Mouse (Mus musculus) myocyte (in vitro differentiated cells): ENCODE measurements around the gene Mgll.

ENCODE experiments used
- CEBPB ChIP-seq: IDR thresholded peaks from 2 replicates; pipeline ENCODE4 v1.6.1; 2011; ENCODE audit warnings: mild to moderate bottlenecking, moderate library complexity; ENCODE audit not compliant: poor library complexity, insufficient read depth, severe bottlenecking
- E2F4 ChIP-seq: IDR thresholded peaks from one replicate; pipeline ENCODE4 v1.6.1; 2011; ENCODE audit warnings: mild to moderate bottlenecking, control low read depth, moderate library complexity; ENCODE audit not compliant: insufficient read depth
- MAX ChIP-seq: IDR thresholded peaks from one replicate; pipeline ENCODE4 v1.6.1; 2011; ENCODE audit warnings: low read depth, mild to moderate bottlenecking, control low read depth
- MYOD1 ChIP-seq, 3 experiments: IDR thresholded peaks; one replicate each; pipeline ENCODE4 v1.6.1; 2011; ENCODE audit warnings: control low read depth in 2 of 3, low read depth in 2 of 3, mild to moderate bottlenecking in 2 of 3, moderate library complexity in 1 of 3; ENCODE audit not compliant: insufficient read length in 2 of 3, control insufficient read depth in 1 of 3
- MYOG ChIP-seq, 3 experiments: IDR thresholded peaks; one replicate each; pipeline ENCODE4 v1.6.1; 2011; ENCODE audit warnings: control low read depth in 2 of 3, low read depth in 2 of 3, mild to moderate bottlenecking in 2 of 3; ENCODE audit not compliant: insufficient read length in 2 of 3, control insufficient read depth in 1 of 3, insufficient read depth in 1 of 3
- POLR2A ChIP-seq: IDR thresholded peaks from one replicate; pipeline ENCODE4 v1.6.1; 2011; ENCODE audit warnings: low read depth, mild to moderate bottlenecking, control low read depth, moderate library complexity; ENCODE audit not compliant: insufficient read length
- POLR2AphosphoS2 ChIP-seq: IDR thresholded peaks from one replicate; pipeline ENCODE4 v1.6.1; 2011; ENCODE audit warnings: low read depth, control low read depth; ENCODE audit not compliant: insufficient read length
- REST ChIP-seq: IDR thresholded peaks from one replicate; pipeline ENCODE4 v1.6.1; 2011; ENCODE audit warnings: mild to moderate bottlenecking, control low read depth, moderate library complexity; ENCODE audit not compliant: insufficient read depth, insufficient read length
- TCF12 ChIP-seq: IDR thresholded peaks from one replicate; pipeline ENCODE4 v1.6.1; 2011; ENCODE audit warnings: mild to moderate bottlenecking, control low read depth; ENCODE audit not compliant: poor library complexity, insufficient read depth, severe bottlenecking
- TCF3 ChIP-seq: IDR thresholded peaks from one replicate; pipeline ENCODE4 v1.6.1; 2011; ENCODE audit warnings: low read depth, control low read depth; ENCODE audit not compliant: insufficient read length
- USF1 ChIP-seq: IDR thresholded peaks from one replicate; pipeline ENCODE4 v1.6.1; 2011; ENCODE audit warnings: low read depth, mild to moderate bottlenecking, control low read depth, moderate library complexity

GRCm38 (mm10) chr6:88758074-88758473 is 33.9 kb downstream of the Mgll start:
- no peak for TF ChIP-seq POLR2A
- TF ChIP-seq E2F4, result no peak
- TF ChIP-seq TCF12, result no peak
- no peak for TF ChIP-seq POLR2AphosphoS2
- no peak for TF ChIP-seq USF1
- TF ChIP-seq MYOD1 (IDR thresholded peaks at IDR 0.05; ENCODE audit: control insufficient read depth in 1 of 3, insufficient read length in 2 of 3, low read depth in 2 of 3), result no peak
- TF ChIP-seq MAX, result no peak
- TF ChIP-seq TCF3, result no peak
- TF ChIP-seq MYOG (IDR thresholded peaks at IDR 0.05; ENCODE audit: control insufficient read depth in 1 of 3, insufficient read depth in 1 of 3, insufficient read length in 2 of 3, low read depth in 2 of 3), result no peak
- no peak for TF ChIP-seq REST
- no peak for TF ChIP-seq CEBPB
